Mouse (Mus musculus) MEL (cell line): ENCODE results near the gene Lsamp. TPM values are rescaled to one million over a fixed set of nuclear protein-coding genes. Genes with fewer than 3 reads are reported as not detected.

Experiments
- DNase-seq: peaks from one replicate; pipeline ENCODE4 v3.0.0; 2011; ENCODE audit warnings: low read depth, low spot score
- H3K27ac ChIP-seq: 2 replicates; pipeline ENCODE4 v1.5.1; 2012; ENCODE audit warnings: low read depth, mild to moderate bottlenecking, control low read depth, low read length, moderate library complexity; ENCODE audit not compliant: control insufficient read depth
- H3K27me3 ChIP-seq, 2 experiments: fragments of 150-350 bp in 1 of 2; sonication (generic) in 1 of 2; 2 replicates each; pipeline ENCODE4 v1.6.1; 2012; ENCODE audit warnings: low read length in 2 of 2, mild to moderate bottlenecking in 2 of 2, improper control_type of control experiment in 1 of 2, moderate library complexity in 1 of 2; ENCODE audit not compliant: insufficient read depth in 2 of 2, control insufficient read depth in 1 of 2
- H3K36me3 ChIP-seq, 2 experiments: 2 replicates each; pipeline ENCODE4 v1.6.1; 2012 to 2014; ENCODE audit warnings: low read length in 2 of 2, improper control_type of control experiment in 1 of 2, inconsistent platforms in 1 of 2, mild to moderate bottlenecking in 1 of 2; ENCODE audit not compliant: insufficient read depth in 2 of 2, control insufficient read depth in 1 of 2
- H3K4me1 ChIP-seq, 2 experiments: fragments of 150-350 bp in 1 of 2; sonication (generic) in 1 of 2; 2 replicates each; pipeline ENCODE4 v1.6.1; 2012; ENCODE audit warnings: low read length in 2 of 2, improper control_type of control experiment in 1 of 2, mild to moderate bottlenecking in 1 of 2; ENCODE audit not compliant: insufficient read depth in 2 of 2, control insufficient read depth in 1 of 2
- H3K4me3 ChIP-seq, 2 experiments: fragments of 150-350 bp in 1 of 2; sonication (generic) in 1 of 2; 2 replicates each; pipeline ENCODE4 v1.5.1; 2012; ENCODE audit warnings: low read depth in 2 of 2, low read length in 2 of 2, mild to moderate bottlenecking in 2 of 2, moderate library complexity in 2 of 2, control low read depth in 1 of 2, improper control_type of control experiment in 1 of 2; ENCODE audit not compliant: control insufficient read depth in 1 of 2, insufficient read depth in 1 of 2
- H3K79me2 ChIP-seq: 2 replicates; pipeline ENCODE4 v1.6.1; 2012; ENCODE audit warnings: mild to moderate bottlenecking, low read length, moderate library complexity; ENCODE audit not compliant: control insufficient read depth, poor library complexity, insufficient read depth
- H3K9ac ChIP-seq: 2 replicates; pipeline ENCODE4 v1.6.1; 2012; ENCODE audit warnings: low read depth, mild to moderate bottlenecking, control low read depth, low read length, moderate library complexity; ENCODE audit not compliant: control insufficient read depth, poor library complexity, severe bottlenecking
- H3K9me3 ChIP-seq: fragments of 150-350 bp; sonication (generic); replicated peaks from 2 replicates; pipeline ENCODE4 v1.6.1; 2012; ENCODE audit warnings: mild to moderate bottlenecking, low read length, improper control_type of control experiment, moderate library complexity; ENCODE audit not compliant: insufficient read depth
- CHD1 ChIP-seq: IDR thresholded peaks from 2 replicates; pipeline ENCODE4 v1.6.1; 2012; ENCODE audit warnings: low read depth, mild to moderate bottlenecking, inconsistent platforms, low read length, improper control_type of control experiment
- CHD2 ChIP-seq: IDR thresholded peaks from 2 replicates; pipeline ENCODE4 v1.6.1; 2011; ENCODE audit warnings: low read length, improper control_type of control experiment
- GABPA ChIP-seq: IDR thresholded peaks from 2 replicates; pipeline ENCODE4 v1.6.1; 2012; ENCODE audit warnings: low read depth, mild to moderate bottlenecking, inconsistent platforms, low read length, improper control_type of control experiment, moderate library complexity
- GATA1 ChIP-seq: IDR thresholded peaks from 2 replicates; pipeline ENCODE4 v1.6.1; 2011; ENCODE audit warnings: low read depth, low read length, improper control_type of control experiment
- HCFC1 ChIP-seq: IDR thresholded peaks from 2 replicates; pipeline ENCODE4 v1.6.1; 2012; ENCODE audit warnings: low read depth, mild to moderate bottlenecking, inconsistent platforms, low read length, improper control_type of control experiment, moderate library complexity
- MAFK ChIP-seq: IDR thresholded peaks from 2 replicates; pipeline ENCODE4 v1.6.1; 2011; ENCODE audit warnings: low read depth, mild to moderate bottlenecking, low read length, improper control_type of control experiment, borderline replicate concordance
- MAZ ChIP-seq: IDR thresholded peaks from 2 replicates; pipeline ENCODE4 v1.6.1; 2012; ENCODE audit warnings: low read depth, mild to moderate bottlenecking, inconsistent platforms, low read length, improper control_type of control experiment
- MXI1 ChIP-seq: IDR thresholded peaks from 2 replicates; pipeline ENCODE4 v1.6.1; 2011; ENCODE audit warnings: mild to moderate bottlenecking, low read depth, low read length, improper control_type of control experiment
- MYB ChIP-seq: IDR thresholded peaks from 2 replicates; pipeline ENCODE4 v1.6.1; 2011; ENCODE audit warnings: mild to moderate bottlenecking, low read depth, low read length, improper control_type of control experiment
- NELFE ChIP-seq: IDR thresholded peaks from 2 replicates; pipeline ENCODE4 v1.6.1; 2011; ENCODE audit warnings: low read depth, low read length, improper control_type of control experiment
- NRF1 ChIP-seq: IDR thresholded peaks from 2 replicates; pipeline ENCODE4 v1.6.1; 2014; ENCODE audit warnings: low read depth, mild to moderate bottlenecking, inconsistent platforms, low read length, improper control_type of control experiment, moderate library complexity; ENCODE audit not compliant: poor library complexity, insufficient read depth, severe bottlenecking
- POLR2A ChIP-seq, 2 experiments: IDR thresholded peaks; 2 replicates each; pipeline ENCODE4 v1.6.1; 2011 to 2012; ENCODE audit warnings: low read length in 2 of 2, mild to moderate bottlenecking in 2 of 2, control low read depth in 1 of 2, improper control_type of control experiment in 1 of 2, low read depth in 1 of 2, moderate library complexity in 1 of 2; ENCODE audit not compliant: control insufficient read depth in 1 of 2, insufficient read depth in 1 of 2, poor library complexity in 1 of 2
- POLR2AphosphoS5 ChIP-seq: IDR thresholded peaks from 2 replicates; pipeline ENCODE4 v1.6.1; 2012; ENCODE audit warnings: low read depth, borderline replicate concordance, mild to moderate bottlenecking, inconsistent platforms, low read length, moderate library complexity, mixed read lengths
- RCOR1 ChIP-seq: IDR thresholded peaks from 2 replicates; pipeline ENCODE4 v1.6.1; 2012; ENCODE audit warnings: low read depth, mild to moderate bottlenecking, inconsistent platforms, low read length, improper control_type of control experiment
- SIN3A ChIP-seq: IDR thresholded peaks from 2 replicates; pipeline ENCODE4 v1.6.1; 2012; ENCODE audit warnings: low read length, improper control_type of control experiment, inconsistent platforms
- SMC3 ChIP-seq: IDR thresholded peaks from 2 replicates; pipeline ENCODE4 v1.6.1; 2011; ENCODE audit warnings: low read depth, low read length, improper control_type of control experiment
- UBTF ChIP-seq: IDR thresholded peaks from 2 replicates; pipeline ENCODE4 v1.6.1; 2012; ENCODE audit warnings: low read depth, mild to moderate bottlenecking, inconsistent platforms, low read length, improper control_type of control experiment, moderate library complexity, borderline replicate concordance; ENCODE audit not compliant: insufficient read depth
- USF1 ChIP-seq: IDR thresholded peaks from 2 replicates; pipeline ENCODE4 v1.6.1; 2014; ENCODE audit warnings: low read depth, mild to moderate bottlenecking, inconsistent platforms, low read length, improper control_type of control experiment, moderate library complexity
- ZKSCAN1 ChIP-seq: IDR thresholded peaks from 2 replicates; pipeline ENCODE4 v1.6.1; 2012; ENCODE audit warnings: low read depth, mild to moderate bottlenecking, inconsistent platforms, low read length, improper control_type of control experiment, moderate library complexity
- ZMIZ1 ChIP-seq: IDR thresholded peaks from 2 replicates; pipeline ENCODE4 v1.6.1; 2012; ENCODE audit warnings: low read depth, mild to moderate bottlenecking, inconsistent platforms, low read length, improper control_type of control experiment, moderate library complexity
- ZNF384 ChIP-seq: IDR thresholded peaks from 2 replicates; pipeline ENCODE4 v1.6.1; 2012; ENCODE audit warnings: low read depth, mild to moderate bottlenecking, inconsistent platforms, low read length, improper control_type of control experiment
- polyA plus RNA-seq, 2 experiments: library from polyadenylated mRNA; stranded (reverse) in 1 of 2; unstranded in 1 of 2; fragments of >175 nt in 1 of 2; fragments of >200 nt in 1 of 2; gene quantifications; 2 replicates each; pipeline versions ENCODE4 v1.2.1 to v1.2.4; 2012; ENCODE audit warnings: low replicate concordance in 2 of 2, low read depth in 1 of 2; ENCODE audit not compliant: insufficient read length in 2 of 2, insufficient read depth in 1 of 2, missing spikeins in 1 of 2
- total RNA-seq: library from RNA; depleted of rRNA; stranded (reverse); fragments of 300-350 nt; gene quantifications from 2 replicates; pipeline ENCODE4 v1.2.3, GENCODE M21; 2012

Gene Lsamp
- total and polyA plus RNA-seq, 3 experiments = 0.42 TPM; not detected in 2

DNA sequence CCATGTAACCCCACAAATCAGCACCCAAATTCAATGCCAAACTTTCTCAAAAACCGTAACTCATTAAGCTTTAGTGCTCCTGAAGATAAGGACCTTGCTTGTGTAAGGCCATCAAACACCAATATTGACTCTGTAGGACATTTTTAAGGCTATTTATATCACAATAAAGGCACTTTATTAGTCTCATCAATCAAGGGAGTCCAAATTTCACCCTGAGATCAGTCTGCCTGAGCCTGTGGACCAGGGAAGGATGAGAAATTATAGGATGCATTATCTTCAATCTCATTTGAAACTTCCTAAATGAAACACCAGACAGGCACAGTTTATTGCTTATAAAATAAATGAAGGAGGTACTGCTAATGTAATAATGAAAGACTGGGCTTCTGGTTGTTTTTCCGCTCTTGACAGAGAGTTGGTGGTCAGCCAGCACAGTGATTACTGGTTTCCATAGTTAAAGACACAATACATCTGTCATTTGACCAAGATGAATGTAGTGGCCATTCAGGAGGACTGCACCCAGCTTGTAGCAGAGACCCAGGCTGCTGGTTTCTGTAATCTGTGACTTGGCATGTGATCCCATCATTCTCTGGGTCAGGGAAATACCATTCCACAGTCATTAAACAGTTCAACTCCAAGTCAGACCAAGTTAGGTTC, 1855.7 kb downstream of the Lsamp start:
- Histone ChIP-seq H3K36me3 (no peaks in the 10 kb centered on the region), H3K4me3 (no peak overlapping the region), H3K79me2 (no peaks in the 10 kb centered on the region), H3K9me3 (no peaks in the 10 kb centered on the region), H3K9ac (no peak overlapping the region), H3K4me1 (no peaks in the 10 kb centered on the region), H3K27ac (no peak overlapping the region), H3K27me3 (no peaks in the 10 kb centered on the region)
- no peak for DNase-seq
- no peak for TF ChIP-seq MAZ
- no peak for TF ChIP-seq SMC3
- no peak for TF ChIP-seq MAFK
- TF ChIP-seq ZKSCAN1 = no peak
- TF ChIP-seq SIN3A = no peak
- no peak for TF ChIP-seq RCOR1
- no peak for TF ChIP-seq USF1
- no peak for TF ChIP-seq CHD2
- TF ChIP-seq POLR2AphosphoS5 = no peak
- no peak for TF ChIP-seq NELFE
- no peak for TF ChIP-seq GABPA
- no peak for TF ChIP-seq UBTF
- TF ChIP-seq, all 39 proteins: peak for 0

DNA sequence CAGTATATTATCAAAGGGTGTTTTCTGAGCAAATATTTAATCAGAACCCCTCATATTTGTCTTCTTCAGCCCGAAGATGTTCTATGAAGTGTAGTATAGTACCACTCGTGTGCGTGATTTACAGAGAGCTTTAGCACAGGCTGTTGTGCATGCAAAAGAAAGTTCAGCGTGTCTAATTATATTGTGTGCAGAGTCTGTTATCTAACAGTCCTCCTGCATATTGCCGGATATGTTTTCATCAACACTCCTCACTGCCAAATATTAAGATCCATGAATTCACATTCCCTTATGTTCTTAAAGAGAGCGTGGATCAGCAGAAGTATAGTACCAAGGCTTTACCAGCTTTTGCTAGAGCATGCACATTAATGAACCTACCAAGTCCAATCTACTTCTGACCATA, 1862.7 kb downstream of the Lsamp start:
- Histone ChIP-seq H3K36me3 (no peaks in the 10 kb centered on the region), H3K9ac (no peak overlapping the region)
- no peak for DNase-seq
- TF ChIP-seq HCFC1 (no peak), POLR2A (IDR thresholded peaks at IDR 0.05; ENCODE audit: control insufficient read depth in 1 of 2, insufficient read depth in 1 of 2, low read depth in 1 of 2, low read length in 2 of 2, poor library complexity in 1 of 2) (no peak), USF1 (no peak), NRF1 (no peak), NELFE (no peak), ZMIZ1 (no peak), MYB (no peak), UBTF (no peak), GATA1 (no peak), MXI1 (no peak), CHD1 (no peak), ZNF384 (no peak), CHD2 (no peak)
- TF ChIP-seq, all 39 proteins: peak for 0
- no peaks in the 10 kb centered on the region for H3K27me3 ChIP-seq
- no peak overlapping the region for H3K4me3 ChIP-seq
- H3K9me3 ChIP-seq = no peaks in the 10 kb centered on the region
- H3K79me2 ChIP-seq = no peaks in the 10 kb centered on the region
- no peaks in the 10 kb centered on the region for H3K4me1 ChIP-seq
- H3K27ac ChIP-seq = no peak overlapping the region
